Mouse (Mus musculus): ENCODE results near the gene Sult1d1. TPM values are rescaled to one million over a fixed set of nuclear protein-coding genes. Genes with fewer than 3 reads are reported as not detected.

Sult1d1 gene
- polyA plus RNA-seq (2014; fragmentation: Nextera tagmentation; extraction: Ambion mirVana): not detected in 2 replicates

GRCm38 (mm10) chr5:87568845-87569244 lies at the start of gene Sult1d1:
Sult1d1 (minus strand) TSS chr5:87569027.
- H3K4me3 ChIP-seq (ENCODE audit: low read depth, low read length): no peak within 1 kb of the TSS
- H3K4me1 ChIP-seq (ENCODE audit: control insufficient read depth, insufficient read depth, low read length): no peaks in the 10 kb centered on the region
- H3K9me3 ChIP-seq (ENCODE audit: control insufficient read depth, low read length): no peaks in the 10 kb centered on the region
- no peak for ATAC-seq (ENCODE audit: low read depth)
- no peak within 1 kb of the TSS for H3K4me2 ChIP-seq (ENCODE audit: low read depth, low read length)
- no peak within 1 kb of the TSS for H3K27ac ChIP-seq (ENCODE audit: low read depth, low read length)
- H3K27me3 ChIP-seq (ENCODE audit: control insufficient read depth, insufficient read depth, low read length): no peaks in the 10 kb centered on the region
- no peak within 1 kb of the TSS for H3K9ac ChIP-seq (replicated peaks; ENCODE audit: low read depth, low read length)
- WGBS: 79% methylated on average over 5 of the region's 5 CpGs
- H3K36me3 ChIP-seq (ENCODE audit: control insufficient read depth, insufficient read depth, low read length): no peaks in the 10 kb centered on the region

GRCm38 (mm10) chr5:87615128-87615390 lies 46.2 kb upstream of the Sult1d1 start:
- Histone ChIP-seq H3K4me3 (ENCODE audit: low read depth, low read length) (no peak overlapping the region), H3K9me3 (ENCODE audit: control insufficient read depth, low read length) (no peaks in the 10 kb centered on the region), H3K27me3 (ENCODE audit: control insufficient read depth, insufficient read depth, low read length) (no peaks in the 10 kb centered on the region), H3K36me3 (ENCODE audit: control insufficient read depth, insufficient read depth, low read length) (no peaks in the 10 kb centered on the region), H3K4me2 (ENCODE audit: low read depth, low read length) (no peak overlapping the region), H3K27ac (ENCODE audit: low read depth, low read length) (no peak overlapping the region), H3K9ac (replicated peaks; ENCODE audit: low read depth, low read length) (no peak overlapping the region), H3K4me1 (ENCODE audit: control insufficient read depth, insufficient read depth, low read length) (no peaks in the 10 kb centered on the region)
- 95% methylated on average over 2 of the region's 2 CpGs for WGBS
- ATAC-seq (ENCODE audit: low read depth): no peak

GRCm38 (mm10) chr5:87614364-87615127 lies 45.7 kb upstream of the Sult1d1 start:
- H3K4me2 ChIP-seq (ENCODE audit: low read depth, low read length): no peak overlapping the region
- no peaks in the 10 kb centered on the region for H3K4me1 ChIP-seq (ENCODE audit: control insufficient read depth, insufficient read depth, low read length)
- no peak for ATAC-seq (ENCODE audit: low read depth)
- H3K27me3 ChIP-seq (ENCODE audit: control insufficient read depth, insufficient read depth, low read length): no peaks in the 10 kb centered on the region
- H3K9ac ChIP-seq (replicated peaks; ENCODE audit: low read depth, low read length): no peak overlapping the region
- no peak overlapping the region for H3K4me3 ChIP-seq (ENCODE audit: low read depth, low read length)
- no peak overlapping the region for H3K27ac ChIP-seq (ENCODE audit: low read depth, low read length)
- H3K36me3 ChIP-seq (ENCODE audit: control insufficient read depth, insufficient read depth, low read length): no peaks in the 10 kb centered on the region
- no peaks in the 10 kb centered on the region for H3K9me3 ChIP-seq (ENCODE audit: control insufficient read depth, low read length)

- ATAC-seq (ENCODE audit: low read depth): no peak
- Histone ChIP-seq H3K4me3 (ENCODE audit: low read depth, low read length) (no peak overlapping the region), H3K27me3 (ENCODE audit: control insufficient read depth, insufficient read depth, low read length) (no peaks in the 10 kb centered on the region), H3K27ac (ENCODE audit: low read depth, low read length) (no peak overlapping the region), H3K9ac (replicated peaks; ENCODE audit: low read depth, low read length) (no peak overlapping the region), H3K9me3 (ENCODE audit: control insufficient read depth, low read length) (no peaks in the 10 kb centered on the region), H3K36me3 (ENCODE audit: control insufficient read depth, insufficient read depth, low read length) (no peaks in the 10 kb centered on the region), H3K4me2 (ENCODE audit: low read depth, low read length) (no peak overlapping the region), H3K4me1 (ENCODE audit: control insufficient read depth, insufficient read depth, low read length) (no peaks in the 10 kb centered on the region)
- WGBS: 72% methylated on average over 3 of the region's 3 CpGs
Observed at GRCm38 (mm10) chr5:87601018-87601417, 32.2 kb upstream of the Sult1d1 start.

GRCm38 (mm10) chr5:87597891-87598290 lies 29.1 kb upstream of the Sult1d1 start:
- no peak for ATAC-seq (ENCODE audit: low read depth)
- H3K9ac ChIP-seq (replicated peaks; ENCODE audit: low read depth, low read length): no peak overlapping the region
- no peak overlapping the region for H3K4me2 ChIP-seq (ENCODE audit: low read depth, low read length)
- no peaks in the 10 kb centered on the region for H3K4me1 ChIP-seq (ENCODE audit: control insufficient read depth, insufficient read depth, low read length)
- no peak overlapping the region for H3K27ac ChIP-seq (ENCODE audit: low read depth, low read length)
- WGBS: 80% methylated on average over 2 of the region's 2 CpGs
- H3K9me3 ChIP-seq (ENCODE audit: control insufficient read depth, low read length): no peaks in the 10 kb centered on the region
- H3K36me3 ChIP-seq (ENCODE audit: control insufficient read depth, insufficient read depth, low read length): no peaks in the 10 kb centered on the region
- H3K4me3 ChIP-seq (ENCODE audit: low read depth, low read length): no peak overlapping the region
- no peaks in the 10 kb centered on the region for H3K27me3 ChIP-seq (ENCODE audit: control insufficient read depth, insufficient read depth, low read length)

GRCm38 (mm10) chr5:87591494-87591893 lies 22.7 kb upstream of the Sult1d1 start, which contains the start of gene Sult1e1:
Sult1e1 (minus strand) TSS chr5:87591594.
- H3K4me2 ChIP-seq (ENCODE audit: low read depth, low read length): no peak within 1 kb of the TSS
- no peak for ATAC-seq (ENCODE audit: low read depth)
- no peak within 1 kb of the TSS for H3K4me3 ChIP-seq (ENCODE audit: low read depth, low read length)
- 83% methylated on average over 5 of the region's 5 CpGs for WGBS
- no peaks in the 10 kb centered on the region for H3K4me1 ChIP-seq (ENCODE audit: control insufficient read depth, insufficient read depth, low read length)
- no peak within 1 kb of the TSS for H3K27ac ChIP-seq (ENCODE audit: low read depth, low read length)
- no peaks in the 10 kb centered on the region for H3K36me3 ChIP-seq (ENCODE audit: control insufficient read depth, insufficient read depth, low read length)
- H3K9ac ChIP-seq (replicated peaks; ENCODE audit: low read depth, low read length): no peak within 1 kb of the TSS
- H3K27me3 ChIP-seq (ENCODE audit: control insufficient read depth, insufficient read depth, low read length): no peaks in the 10 kb centered on the region
- H3K9me3 ChIP-seq (ENCODE audit: control insufficient read depth, low read length): no peaks in the 10 kb centered on the region

GRCm38 (mm10) chr5:87589916-87590315 lies 21.1 kb upstream of the Sult1d1 start:
- no peak overlapping the region for H3K4me3 ChIP-seq (ENCODE audit: low read depth, low read length)

GRCm38 (mm10) chr5:87580389-87580788 lies 11.6 kb upstream of the Sult1d1 start:
- Histone ChIP-seq H3K4me1 (ENCODE audit: control insufficient read depth, insufficient read depth, low read length) (no peaks in the 10 kb centered on the region), H3K9me3 (ENCODE audit: control insufficient read depth, low read length) (no peaks in the 10 kb centered on the region), H3K9ac (replicated peaks; ENCODE audit: low read depth, low read length) (no peak overlapping the region), H3K27ac (ENCODE audit: low read depth, low read length) (no peak overlapping the region), H3K36me3 (ENCODE audit: control insufficient read depth, insufficient read depth, low read length) (no peaks in the 10 kb centered on the region), H3K27me3 (ENCODE audit: control insufficient read depth, insufficient read depth, low read length) (no peaks in the 10 kb centered on the region), H3K4me2 (ENCODE audit: low read depth, low read length) (no peak overlapping the region), H3K4me3 (ENCODE audit: low read depth, low read length) (no peak overlapping the region)
- ATAC-seq (ENCODE audit: low read depth): no peak
- WGBS: 84% methylated on average over 1 of the region's 1 CpGs

More at GRCm38 (mm10) chr5:87589916-87590315, 21.1 kb upstream of the Sult1d1 start:
- Histone ChIP-seq H3K9ac (replicated peaks; ENCODE audit: low read depth, low read length) (no peak overlapping the region), H3K9me3 (ENCODE audit: control insufficient read depth, low read length) (no peaks in the 10 kb centered on the region), H3K4me1 (ENCODE audit: control insufficient read depth, insufficient read depth, low read length) (no peaks in the 10 kb centered on the region), H3K36me3 (ENCODE audit: control insufficient read depth, insufficient read depth, low read length) (no peaks in the 10 kb centered on the region), H3K4me2 (ENCODE audit: low read depth, low read length) (no peak overlapping the region), H3K27ac (ENCODE audit: low read depth, low read length) (no peak overlapping the region), H3K27me3 (ENCODE audit: control insufficient read depth, insufficient read depth, low read length) (no peaks in the 10 kb centered on the region)
- 84% methylated on average over 2 of the region's 2 CpGs for WGBS
- no peak for ATAC-seq (ENCODE audit: low read depth)

- no peaks in the 10 kb centered on the region for H3K4me1 ChIP-seq (ENCODE audit: control insufficient read depth, insufficient read depth, low read length)
- no peaks in the 10 kb centered on the region for H3K36me3 ChIP-seq (ENCODE audit: control insufficient read depth, insufficient read depth, low read length)
- no peak overlapping the region for H3K4me3 ChIP-seq (ENCODE audit: low read depth, low read length)
- no peaks in the 10 kb centered on the region for H3K9me3 ChIP-seq (ENCODE audit: control insufficient read depth, low read length)
- ATAC-seq (ENCODE audit: low read depth): no peak
- no peak overlapping the region for H3K27ac ChIP-seq (ENCODE audit: low read depth, low read length)
- H3K9ac ChIP-seq (replicated peaks; ENCODE audit: low read depth, low read length): no peak overlapping the region
- H3K27me3 ChIP-seq (ENCODE audit: control insufficient read depth, insufficient read depth, low read length): no peaks in the 10 kb centered on the region
- H3K4me2 ChIP-seq (ENCODE audit: low read depth, low read length): no peak overlapping the region
- WGBS: 68% methylated on average over 1 of the region's 1 CpGs
Observed at GRCm38 (mm10) chr5:87574174-87574573, 5.3 kb upstream of the Sult1d1 start.
